Mouse (Mus musculus) lung, embryonic 15.5 days (tissue): ENCODE results near the gene Myh14. TPM values are rescaled to one million over a fixed set of nuclear protein-coding genes. Genes with fewer than 3 reads are reported as not detected.
A peak's percentile ranks its signal among the peaks of the same experiment; 100 is the strongest.

Experiments used
- ATAC-seq: fragments of 200-750 bp; cut with Nextera tagmentation; 2 replicates; pipeline ENCODE4 v1.8.0; 2017; ENCODE audit warnings: moderate number of reproducible peaks, borderline replicate concordance; ENCODE audit not compliant: low FRiP score, low TSS enrichment; ENCODE audit errors: extremely low read depth
- H3K27ac ChIP-seq: fragments of 300-500 bp; sonication (generic); 2 replicates; pipeline ENCODE4 v1.5.1; 2015; ENCODE audit warnings: moderate library complexity, mild to moderate bottlenecking, inconsistent platforms
- H3K27me3 ChIP-seq: fragments of 300-500 bp; sonication (generic); 2 replicates; pipeline ENCODE4 v1.6.1; 2015; ENCODE audit warnings: inconsistent platforms
- H3K36me3 ChIP-seq: fragments of 300-500 bp; sonication (generic); 2 replicates; pipeline ENCODE4 v1.6.1; 2015; ENCODE audit warnings: inconsistent platforms
- H3K4me1 ChIP-seq: fragments of 300-500 bp; sonication (generic); 2 replicates; pipeline ENCODE4 v1.6.1; 2015; ENCODE audit warnings: inconsistent platforms
- H3K4me2 ChIP-seq: fragments of 300-500 bp; sonication (generic); 2 replicates; pipeline ENCODE4 v1.6.1; 2015; ENCODE audit warnings: inconsistent platforms, mild to moderate bottlenecking, moderate library complexity
- H3K4me3 ChIP-seq: fragments of 300-500 bp; sonication (generic); 2 replicates; pipeline ENCODE4 v1.5.1; 2015; ENCODE audit warnings: mild to moderate bottlenecking, inconsistent platforms
- H3K9ac ChIP-seq: fragments of 300-500 bp; sonication (generic); 2 replicates; pipeline ENCODE4 v1.6.1; 2015; ENCODE audit warnings: inconsistent platforms
- H3K9me3 ChIP-seq: fragments of 300-500 bp; sonication (generic); 2 replicates; pipeline ENCODE4 v1.6.1; 2016; ENCODE audit warnings: inconsistent platforms
- WGBS: fragments of 180-500 bp; shearing (Covaris S2); methylation state at CpG from one replicate; pipeline ENCODE4 v1.1.7; 2015; 5-methylcytosine and 5-hydroxymethylcytosine counted together
- polyA plus RNA-seq: library from polyadenylated mRNA; unstranded; fragments of >200 nt; fragmentation: Nextera tagmentation; extraction: Ambion mirVana; gene quantifications from 2 replicates; pipeline ENCODE4 v1.2.1, GENCODE M21; 2015

Myh14 gene
- polyA plus RNA-seq, 1 experiment from 2014 or later, result 47.8 TPM

DNA sequence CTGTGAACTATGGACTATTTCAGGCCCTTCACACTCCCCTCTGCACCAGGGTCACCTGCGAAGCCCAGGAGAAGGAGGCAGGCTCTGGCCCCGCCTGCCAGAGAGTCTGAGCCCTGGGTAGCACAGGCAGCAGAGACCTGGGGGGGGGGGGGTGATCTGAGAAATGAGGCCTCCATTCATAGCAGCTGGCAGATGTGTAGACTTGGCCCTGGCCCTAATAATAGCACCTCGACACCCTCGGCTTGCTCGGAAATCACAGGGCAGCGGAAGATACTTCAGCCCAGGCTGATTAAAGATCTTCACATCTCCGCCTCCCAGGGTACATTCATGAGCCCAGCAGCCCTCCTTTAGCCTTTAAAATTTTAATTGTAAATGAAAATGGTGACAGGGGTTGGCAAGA lies 58.5 kb downstream of the Myh14 start:
- no peaks in the 10 kb centered on the region for H3K9me3 ChIP-seq
- no peak overlapping the region for H3K9ac ChIP-seq
- 65% methylated on average over 7 of the region's 7 CpGs for WGBS
- no peak for ATAC-seq
- H3K27me3 ChIP-seq, result peaks cover 4% of the 10 kb centered on the region; the same call in 1 of the 2 replicates
- H3K27ac ChIP-seq, result no peak overlapping the region
- no peak overlapping the region for H3K4me2 ChIP-seq
- H3K4me3 ChIP-seq, result no peak overlapping the region
- H3K36me3 ChIP-seq, result no peaks in the 10 kb centered on the region
- H3K4me1 ChIP-seq, result 0 out of 2 replicates have a peak, but pooled peaks cover 4% of the 10 kb centered on the region

DNA sequence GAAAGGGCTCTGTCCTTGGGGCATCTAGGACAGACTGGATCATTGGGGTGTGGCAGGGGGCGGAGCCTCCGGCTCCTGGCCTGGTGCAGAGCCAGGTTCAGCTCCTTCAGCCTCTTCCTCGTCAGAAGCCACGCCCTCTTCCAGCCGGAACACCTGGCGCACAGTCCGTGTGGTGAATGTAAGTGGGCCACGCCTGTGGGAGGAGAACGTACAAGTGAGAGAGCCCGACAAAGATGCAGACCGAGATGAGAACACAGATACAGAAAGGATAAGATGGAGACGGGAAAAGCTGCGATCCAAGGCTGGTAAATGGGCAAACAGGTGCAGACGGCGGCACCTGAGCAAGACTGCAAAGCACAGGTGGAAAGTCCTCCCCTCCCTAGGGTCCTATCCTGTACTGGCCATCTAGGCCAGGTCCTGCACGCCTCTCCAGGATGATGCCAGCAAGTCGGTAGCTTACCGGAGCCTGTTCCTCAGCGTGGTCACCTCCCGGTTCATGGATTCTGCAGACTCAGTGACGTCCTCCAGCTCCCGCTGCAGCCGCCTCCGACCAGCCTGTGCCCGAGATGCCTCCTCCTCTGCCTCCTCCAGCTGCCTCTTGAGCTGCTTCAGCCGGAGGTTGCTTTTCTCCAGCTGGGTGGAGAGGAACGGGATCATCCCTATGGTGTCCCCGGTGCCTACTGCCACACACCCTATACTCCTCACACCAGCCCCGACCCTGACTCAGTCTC lies 64.3 kb downstream of the Myh14 start:
- ATAC-seq, result no peak
- H3K36me3 ChIP-seq, result no peaks in the 10 kb centered on the region
- WGBS, result 11% methylated on average over 29 of the region's 29 CpGs
- H3K4me3 ChIP-seq, result no peak overlapping the region
- peaks cover 25% of the 10 kb centered on the region for H3K4me1 ChIP-seq
- no peaks in the 10 kb centered on the region for H3K9me3 ChIP-seq
- no peak overlapping the region for H3K27ac ChIP-seq
- peaks cover 51% of the 10 kb centered on the region for H3K27me3 ChIP-seq
- H3K4me2 ChIP-seq, result no peak overlapping the region
- H3K9ac ChIP-seq, result no peak overlapping the region

DNA sequence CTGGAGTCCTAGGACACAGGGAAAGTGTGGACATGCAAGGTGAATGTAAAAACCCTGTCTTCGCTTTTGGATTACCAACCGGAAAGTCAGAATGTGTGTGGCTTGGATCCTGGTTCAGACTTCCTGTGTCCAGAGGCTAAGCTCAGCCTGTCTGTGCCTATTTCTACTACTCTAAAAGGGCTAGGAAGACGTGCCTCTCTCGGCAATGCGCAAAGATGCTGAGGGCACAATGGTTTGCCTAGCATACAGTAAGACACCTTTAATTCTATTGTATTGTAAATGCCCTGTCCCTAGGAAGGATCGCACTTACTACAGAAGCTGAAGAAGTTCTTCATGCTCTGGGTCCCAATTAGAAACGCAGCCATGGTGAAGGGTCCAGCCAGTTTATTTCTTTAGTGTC lies 65.2 kb downstream of the Myh14 start:
- no peak overlapping the region for H3K4me2 ChIP-seq
- no peak for ATAC-seq
- no peak overlapping the region for H3K27ac ChIP-seq
- peaks cover 60% of the 10 kb centered on the region for H3K27me3 ChIP-seq
- H3K36me3 ChIP-seq, result no peaks in the 10 kb centered on the region
- H3K4me3 ChIP-seq, result no peak overlapping the region
- peaks cover 25% of the 10 kb centered on the region for H3K4me1 ChIP-seq
- H3K9me3 ChIP-seq, result no peaks in the 10 kb centered on the region
- H3K9ac ChIP-seq, result no peak overlapping the region
- 46% methylated on average over 7 of the region's 7 CpGs for WGBS

- 4% methylated on average over 6 of the region's 8 CpGs for WGBS
- ATAC-seq, result no peak
- no peaks in the 10 kb centered on the region for H3K36me3 ChIP-seq
- no peaks in the 10 kb centered on the region for H3K9me3 ChIP-seq
- H3K9ac ChIP-seq, result no peak overlapping the region
- peaks cover 25% of the 10 kb centered on the region for H3K4me1 ChIP-seq
- peak overlapping the region; percentile 25 for H3K4me3 ChIP-seq
- no peak overlapping the region for H3K27ac ChIP-seq
- H3K27me3 ChIP-seq, result peaks cover 63% of the 10 kb centered on the region
- H3K4me2 ChIP-seq, result peak overlapping the region; percentile 54
These were observed 66.0 kb downstream of the Myh14 start for GRCm38 (mm10) chr7:44604619-44605018.

DNA sequence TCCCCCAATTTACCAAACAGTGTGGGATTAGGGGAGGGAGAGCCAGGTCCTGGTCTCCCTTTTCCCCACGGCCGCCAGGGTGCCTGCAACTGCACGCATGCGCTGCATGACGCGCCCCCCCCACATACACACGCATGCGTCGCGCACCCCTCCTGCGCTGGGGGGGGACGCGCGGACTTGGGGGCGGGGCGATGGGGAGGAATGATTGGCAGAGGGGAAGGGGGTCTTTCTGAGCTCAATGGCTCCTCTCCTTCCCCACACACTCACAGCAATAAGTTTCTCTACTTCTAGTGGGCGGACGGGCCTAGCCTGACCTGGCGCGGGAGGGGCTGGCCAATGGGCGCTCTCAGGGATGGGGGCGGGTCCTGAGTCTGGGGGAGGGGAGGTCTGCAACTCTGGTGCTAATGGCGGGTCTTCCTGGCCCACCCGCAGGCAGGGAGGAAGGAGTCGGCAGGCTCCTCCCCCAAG lies 66.5 kb downstream of the Myh14 start:
- no peaks in the 10 kb centered on the region for H3K9me3 ChIP-seq
- H3K27ac ChIP-seq, result no peak overlapping the region
- H3K4me1 ChIP-seq, result peaks cover 25% of the 10 kb centered on the region
- peak; percentile 59; the same call in 1 of the 2 replicates for ATAC-seq
- under 1% methylated on average over 23 of the region's 25 CpGs for WGBS
- peaks cover 63% of the 10 kb centered on the region for H3K27me3 ChIP-seq
- no peak overlapping the region for H3K9ac ChIP-seq
- peak overlapping the region; percentile 54 for H3K4me2 ChIP-seq
- peak overlapping the region; percentile 25 for H3K4me3 ChIP-seq
- H3K36me3 ChIP-seq, result no peaks in the 10 kb centered on the region

GRCm38 (mm10) chr7:44603186-44603855 lies 67.3 kb downstream of the Myh14 start:
- Histone ChIP-seq H3K27ac (no peak overlapping the region), H3K36me3 (no peaks in the 10 kb centered on the region), H3K4me1 (peaks cover 25% of the 10 kb centered on the region), H3K27me3 (peaks cover 63% of the 10 kb centered on the region), H3K4me3 (peak overlapping the region; percentile 25), H3K4me2 (peak overlapping the region; percentile 54), H3K9ac (no peak overlapping the region), H3K9me3 (no peaks in the 10 kb centered on the region)
- under 1% methylated on average over 20 of the region's 20 CpGs for WGBS
- no peak for ATAC-seq

- peaks cover 63% of the 10 kb centered on the region for H3K27me3 ChIP-seq
- 19% methylated on average over 11 of the region's 11 CpGs for WGBS
These were observed 68.2 kb downstream of the Myh14 start for GRCm38 (mm10) chr7:44602443-44602842.

GRCm38 (mm10) chr7:44601646-44602045 lies 69.0 kb downstream of the Myh14 start:
- Histone ChIP-seq H3K27me3 (peaks cover 63% of the 10 kb centered on the region), H3K4me3 (no peak overlapping the region), H3K4me1 (peaks cover 24% of the 10 kb centered on the region), H3K4me2 (no peak overlapping the region), H3K9me3 (no peaks in the 10 kb centered on the region), H3K27ac (no peak overlapping the region), H3K36me3 (no peaks in the 10 kb centered on the region), H3K9ac (no peak overlapping the region)
- 12% methylated on average over 19 of the region's 19 CpGs for WGBS
- no peak for ATAC-seq

More at GRCm38 (mm10) chr7:44602443-44602842, 68.2 kb downstream of the Myh14 start:
- ATAC-seq, result no peak
- no peak overlapping the region for H3K4me2 ChIP-seq
- H3K4me3 ChIP-seq, result no peak overlapping the region
- no peak overlapping the region for H3K9ac ChIP-seq
- peaks cover 25% of the 10 kb centered on the region for H3K4me1 ChIP-seq
- no peaks in the 10 kb centered on the region for H3K36me3 ChIP-seq
- H3K27ac ChIP-seq, result no peak overlapping the region
- no peaks in the 10 kb centered on the region for H3K9me3 ChIP-seq

DNA sequence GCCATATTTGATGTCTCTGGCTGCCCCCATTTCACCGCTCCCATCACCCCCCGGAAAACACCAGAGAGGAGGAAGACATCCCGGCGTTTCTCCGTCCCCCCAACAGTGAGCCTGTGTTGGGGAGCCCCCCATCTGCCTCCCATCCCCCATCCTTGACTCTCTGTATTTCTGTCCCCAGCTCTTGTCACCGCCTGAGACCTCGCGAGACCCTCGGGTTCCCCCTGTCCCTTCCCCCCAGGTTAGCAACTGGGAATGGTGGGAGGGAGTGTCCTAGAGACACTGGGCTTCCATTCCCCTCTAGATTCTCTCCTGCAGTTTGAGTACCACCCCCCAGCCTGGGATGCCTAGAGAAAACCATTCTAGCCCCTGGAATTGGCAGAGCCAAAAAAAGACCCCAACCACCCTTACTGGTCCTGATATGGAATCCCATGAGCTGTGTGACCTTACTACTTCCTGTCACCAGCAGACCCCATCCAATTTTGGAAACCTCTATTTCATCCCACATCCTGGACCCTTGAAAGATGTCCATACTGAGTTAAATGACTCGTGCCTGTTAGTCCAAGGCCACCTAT lies 69.9 kb downstream of the Myh14 start:
- peaks cover 55% of the 10 kb centered on the region for H3K27me3 ChIP-seq
- H3K4me3 ChIP-seq, result no peak overlapping the region
- ATAC-seq, result no peak
- no peaks in the 10 kb centered on the region for H3K9me3 ChIP-seq
- H3K9ac ChIP-seq, result no peak overlapping the region
- H3K4me1 ChIP-seq, result peaks cover 16% of the 10 kb centered on the region
- H3K36me3 ChIP-seq, result no peaks in the 10 kb centered on the region
- no peak overlapping the region for H3K4me2 ChIP-seq
- 79% methylated on average over 9 of the region's 10 CpGs for WGBS
- H3K27ac ChIP-seq, result no peak overlapping the region

DNA sequence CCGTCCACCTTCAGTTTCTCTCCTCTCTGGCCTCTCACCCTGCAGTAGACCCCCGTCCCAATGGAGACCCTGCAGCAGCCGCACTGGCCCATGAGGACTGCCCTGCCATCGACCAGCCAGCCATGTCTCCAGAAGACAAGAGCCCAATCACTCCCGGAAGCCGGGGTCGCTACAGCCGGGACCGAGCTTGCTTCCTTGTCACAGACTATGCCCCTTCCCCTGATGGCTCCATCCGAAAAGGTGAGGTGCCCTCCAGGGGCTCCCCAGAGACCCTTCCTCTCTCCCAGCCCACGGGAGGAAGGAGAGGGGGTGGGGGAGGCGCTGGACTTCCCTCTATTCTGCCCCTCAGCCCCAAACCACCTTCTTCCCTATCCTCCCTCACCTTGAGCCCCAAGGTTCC lies 72.3 kb downstream of the Myh14 start:
- H3K27ac ChIP-seq, result no peak overlapping the region
- H3K4me1 ChIP-seq, result peaks cover 9% of the 10 kb centered on the region
- peaks cover 36% of the 10 kb centered on the region for H3K27me3 ChIP-seq
- H3K4me3 ChIP-seq, result no peak overlapping the region
- WGBS, result 71% methylated on average over 12 of the region's 12 CpGs
- H3K36me3 ChIP-seq, result no peaks in the 10 kb centered on the region
- no peak for ATAC-seq
- H3K9me3 ChIP-seq, result no peaks in the 10 kb centered on the region
- no peak overlapping the region for H3K4me2 ChIP-seq
- no peak overlapping the region for H3K9ac ChIP-seq

- H3K4me3 ChIP-seq, result no peak overlapping the region
- H3K9me3 ChIP-seq, result no peaks in the 10 kb centered on the region
- peaks cover 5% of the 10 kb centered on the region for H3K4me1 ChIP-seq
- H3K9ac ChIP-seq, result no peak overlapping the region
- 76% methylated on average over 4 of the region's 4 CpGs for WGBS
- H3K27me3 ChIP-seq, result peaks cover 36% of the 10 kb centered on the region
- ATAC-seq, result no peak
- no peaks in the 10 kb centered on the region for H3K36me3 ChIP-seq
- no peak overlapping the region for H3K4me2 ChIP-seq
- H3K27ac ChIP-seq, result no peak overlapping the region
These were observed 73.0 kb downstream of the Myh14 start for GRCm38 (mm10) chr7:44597666-44598065.

GRCm38 (mm10) chr7:44596996-44597538 lies 73.6 kb downstream of the Myh14 start:
- no peak overlapping the region for H3K4me3 ChIP-seq
- no peak for ATAC-seq
- H3K4me1 ChIP-seq, result peaks cover 5% of the 10 kb centered on the region
- WGBS, result 45% methylated on average over 5 of the region's 5 CpGs
- peaks cover 36% of the 10 kb centered on the region for H3K27me3 ChIP-seq
- H3K27ac ChIP-seq, result no peak overlapping the region
- no peak overlapping the region for H3K4me2 ChIP-seq
- no peaks in the 10 kb centered on the region for H3K9me3 ChIP-seq
- no peaks in the 10 kb centered on the region for H3K36me3 ChIP-seq
- no peak overlapping the region for H3K9ac ChIP-seq
